Mouse (Mus musculus): Measurements from ENCODE around the gene Moap1. TPM values are rescaled to one million over a fixed set of nuclear protein-coding genes. Genes with fewer than 3 reads are reported as not detected.

Gene Moap1
- polyA plus RNA-seq, 1 experiment from 2014 or later: 25.9 TPM

DNA sequence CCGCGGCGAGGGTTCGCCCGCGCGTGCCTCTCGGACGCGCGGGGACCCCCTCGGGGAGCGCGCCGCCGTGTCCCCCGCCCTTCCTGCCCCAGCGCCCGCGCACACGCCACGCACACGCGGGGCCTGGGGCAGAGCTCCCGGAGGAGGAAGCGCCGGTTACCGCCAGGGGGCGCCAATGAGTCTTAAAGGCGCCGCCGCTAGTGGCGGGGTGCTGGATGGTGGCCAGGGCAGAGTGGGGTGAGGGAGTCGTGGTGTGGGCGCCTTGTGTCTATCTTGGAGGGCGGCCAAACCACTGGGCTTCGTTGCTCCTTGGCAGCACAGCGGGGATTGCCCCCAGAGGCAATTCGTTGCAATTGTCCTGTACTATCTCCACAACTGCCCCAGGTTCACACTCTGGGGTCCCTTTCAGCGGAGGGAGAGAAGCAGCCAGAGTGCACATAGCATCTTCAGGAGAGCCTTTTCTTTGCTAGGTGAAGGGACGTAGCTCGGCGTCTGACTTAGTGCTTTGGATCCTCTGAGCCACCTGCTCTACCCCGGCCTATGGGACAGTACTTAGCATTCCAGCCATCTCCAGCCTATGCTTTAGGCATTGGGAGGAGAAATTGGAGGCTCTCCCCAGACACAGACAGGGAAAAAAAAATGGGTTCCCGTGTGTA is 38.1 kb downstream of the Moap1 start:
- no peaks in the 10 kb centered on the region for H3K36me3 ChIP-seq (ENCODE audit: control insufficient read depth, insufficient read depth, low read length)
- H3K9me3 ChIP-seq (ENCODE audit: control insufficient read depth, low read length): no peaks in the 10 kb centered on the region
- peaks cover 25% of the 10 kb centered on the region for H3K4me1 ChIP-seq (ENCODE audit: control insufficient read depth, insufficient read depth, low read length)
- H3K4me3 ChIP-seq (ENCODE audit: low read length): peak overlapping the region; percentile 76
- H3K4me2 ChIP-seq (replicated peaks; ENCODE audit: low read depth, low read length): peak overlapping the region; percentile 93
- peak; percentile 75 for ATAC-seq (ENCODE audit: low FRiP score, low TSS enrichment)
- H3K27me3 ChIP-seq (ENCODE audit: control insufficient read depth, insufficient read depth, low read length): no peaks in the 10 kb centered on the region
- peak overlapping the region; percentile 69 for H3K27ac ChIP-seq (ENCODE audit: low read depth, low read length)
- 2% methylated on average over 45 of the region's 45 CpGs for WGBS
- peak overlapping the region; percentile 85 for H3K9ac ChIP-seq (ENCODE audit: low read depth, low read length)

DNA sequence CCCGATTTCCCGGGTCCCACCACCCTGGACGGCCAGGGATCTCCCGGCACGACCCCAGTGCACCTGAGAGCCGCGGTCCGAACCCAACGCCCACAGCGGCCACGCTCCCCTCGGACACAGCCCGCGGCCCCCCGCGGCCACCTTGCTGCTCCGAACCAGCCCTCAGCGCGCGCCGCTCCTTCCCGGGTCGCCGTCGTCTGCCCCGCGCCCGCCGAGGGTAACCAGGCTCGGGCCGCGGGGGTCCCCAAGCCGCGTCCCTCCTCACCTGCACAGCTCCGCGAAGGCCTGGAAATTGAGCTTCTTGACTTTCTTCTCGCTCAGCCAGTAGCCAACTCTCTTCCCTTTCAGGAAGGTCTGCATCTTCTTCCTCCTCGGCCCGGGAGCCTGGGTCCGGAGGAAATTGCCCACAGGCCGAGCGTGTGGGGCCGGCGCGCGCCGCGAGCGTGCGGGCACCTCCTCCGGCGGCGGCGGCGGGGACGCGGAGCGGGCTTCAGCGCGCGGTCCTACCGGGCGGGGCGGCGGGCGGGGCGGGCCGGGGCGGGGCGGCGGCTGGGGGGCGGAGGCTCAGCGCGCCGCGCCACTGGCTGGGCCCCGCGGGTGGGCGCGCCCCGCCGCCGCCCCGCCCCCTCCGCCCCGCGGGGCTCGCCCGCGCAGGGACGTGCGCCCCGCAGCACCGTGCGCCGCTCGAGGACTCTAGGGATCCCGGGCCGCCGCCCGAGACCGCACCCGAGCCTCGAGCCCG is 38.8 kb downstream of the Moap1 start, which contains the start of gene Itpk1:
TSS of gene Itpk1 (minus strand) at position 474 of the 742 bp plus-strand sequence.
- no peaks in the 10 kb centered on the region for H3K27me3 ChIP-seq (ENCODE audit: control insufficient read depth, insufficient read depth, low read length)
- peak within 1 kb of the TSS; percentile 85 for H3K9ac ChIP-seq (ENCODE audit: low read depth, low read length)
- H3K4me2 ChIP-seq (replicated peaks; ENCODE audit: low read depth, low read length): peak within 1 kb of the TSS; percentile 93
- no peaks in the 10 kb centered on the region for H3K36me3 ChIP-seq (ENCODE audit: control insufficient read depth, insufficient read depth, low read length)
- ATAC-seq (ENCODE audit: low FRiP score, low TSS enrichment): peak; percentile 90
- H3K9me3 ChIP-seq (ENCODE audit: control insufficient read depth, low read length): no peaks in the 10 kb centered on the region
- peak within 1 kb of the TSS; percentile 69 for H3K27ac ChIP-seq (ENCODE audit: low read depth, low read length)
- H3K4me3 ChIP-seq (ENCODE audit: low read length): peak within 1 kb of the TSS; percentile 76
- WGBS: under 1% methylated on average over 92 of the region's 105 CpGs
- H3K4me1 ChIP-seq (ENCODE audit: control insufficient read depth, insufficient read depth, low read length): peaks cover 25% of the 10 kb centered on the region

DNA sequence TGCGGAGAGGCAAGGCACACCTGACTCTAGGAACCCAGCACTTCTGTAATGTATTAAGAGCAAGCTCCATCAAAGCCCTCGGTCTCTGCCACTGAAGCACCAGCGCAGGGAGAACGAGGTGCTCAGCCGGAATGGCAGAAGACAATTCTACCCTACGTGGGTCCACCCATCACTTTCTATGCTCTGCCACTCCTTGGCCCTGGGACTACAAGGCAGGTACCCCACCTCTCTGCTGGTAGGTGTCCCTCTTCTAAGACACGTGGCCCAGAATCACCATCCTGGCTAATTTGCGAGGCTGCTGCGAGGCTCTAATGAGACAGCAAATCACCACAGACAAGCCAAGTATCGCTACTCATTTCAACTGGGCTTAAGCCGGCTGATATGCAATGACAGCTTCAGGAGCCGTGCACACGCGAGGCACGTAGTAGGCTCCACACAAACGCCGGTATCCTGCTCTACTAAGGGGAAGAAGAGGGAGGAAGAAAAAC is 39.5 kb downstream of the Moap1 start:
- Histone ChIP-seq H3K27ac (ENCODE audit: low read depth, low read length) (no peak overlapping the region), H3K27me3 (ENCODE audit: control insufficient read depth, insufficient read depth, low read length) (no peaks in the 10 kb centered on the region), H3K4me1 (ENCODE audit: control insufficient read depth, insufficient read depth, low read length) (peaks cover 27% of the 10 kb centered on the region), H3K9me3 (ENCODE audit: control insufficient read depth, low read length) (no peaks in the 10 kb centered on the region), H3K36me3 (ENCODE audit: control insufficient read depth, insufficient read depth, low read length) (no peaks in the 10 kb centered on the region), H3K4me3 (ENCODE audit: low read length) (peak overlapping the region; percentile 76), H3K4me2 (replicated peaks; ENCODE audit: low read depth, low read length) (peak overlapping the region; percentile 93), H3K9ac (ENCODE audit: low read depth, low read length) (peak overlapping the region; percentile 85)
- no peak for ATAC-seq (ENCODE audit: low FRiP score, low TSS enrichment)
- WGBS: 6% methylated on average over 16 of the region's 17 CpGs

DNA sequence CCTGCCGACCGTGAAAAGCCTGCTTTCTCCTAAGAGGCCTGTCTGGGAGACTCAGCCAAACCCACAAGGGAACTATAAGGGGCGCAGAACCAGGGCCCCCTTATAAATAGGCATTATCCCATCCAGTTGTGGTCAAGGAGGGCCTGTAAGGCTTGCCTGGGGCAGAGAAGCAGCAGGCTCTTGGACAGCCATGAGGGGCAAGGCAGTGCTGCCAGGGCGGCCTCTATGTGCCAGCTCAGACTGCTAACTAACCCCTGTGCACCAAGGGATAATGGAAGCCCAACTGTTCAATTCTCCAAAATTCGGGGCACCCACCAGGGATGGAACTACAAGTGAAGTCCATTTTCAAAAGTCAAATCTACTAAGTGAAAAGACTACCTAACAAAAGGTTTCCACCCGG is 40.0 kb downstream of the Moap1 start:
- Histone ChIP-seq H3K9ac (ENCODE audit: low read depth, low read length) (peak overlapping the region; percentile 48; the same call in 1 of the 2 replicates), H3K27me3 (ENCODE audit: control insufficient read depth, insufficient read depth, low read length) (no peaks in the 10 kb centered on the region), H3K27ac (ENCODE audit: low read depth, low read length) (no peak overlapping the region), H3K4me3 (ENCODE audit: low read length) (peak overlapping the region; percentile 76), H3K36me3 (ENCODE audit: control insufficient read depth, insufficient read depth, low read length) (no peaks in the 10 kb centered on the region), H3K4me1 (ENCODE audit: control insufficient read depth, insufficient read depth, low read length) (peaks cover 30% of the 10 kb centered on the region), H3K9me3 (ENCODE audit: control insufficient read depth, low read length) (no peaks in the 10 kb centered on the region), H3K4me2 (replicated peaks; ENCODE audit: low read depth, low read length) (peak overlapping the region; percentile 93)
- no peak for ATAC-seq (ENCODE audit: low FRiP score, low TSS enrichment)
- 47% methylated on average over 6 of the region's 6 CpGs for WGBS

DNA sequence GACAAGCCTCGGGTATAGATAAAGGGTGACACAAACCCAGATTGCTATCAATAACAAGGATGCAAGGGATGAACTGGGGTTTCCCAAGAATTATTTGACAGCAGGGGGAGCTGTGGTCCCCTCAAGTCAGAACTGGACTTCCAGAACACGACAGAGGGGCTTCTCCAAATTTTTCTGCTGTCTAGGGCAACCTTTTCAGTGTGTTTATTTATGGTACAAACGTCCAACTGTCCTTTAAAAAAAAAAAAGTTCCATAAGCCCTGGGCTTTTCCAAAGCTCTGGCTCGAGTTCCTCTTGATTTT is 40.4 kb downstream of the Moap1 start:
- Histone ChIP-seq H3K27me3 (ENCODE audit: control insufficient read depth, insufficient read depth, low read length) (no peaks in the 10 kb centered on the region), H3K9ac (ENCODE audit: low read depth, low read length) (peak overlapping the region; percentile 48; the same call in 1 of the 2 replicates), H3K27ac (ENCODE audit: low read depth, low read length) (no peak overlapping the region), H3K9me3 (ENCODE audit: control insufficient read depth, low read length) (no peaks in the 10 kb centered on the region), H3K4me1 (ENCODE audit: control insufficient read depth, insufficient read depth, low read length) (peaks cover 34% of the 10 kb centered on the region), H3K4me2 (replicated peaks; ENCODE audit: low read depth, low read length) (peak overlapping the region; percentile 93), H3K4me3 (ENCODE audit: low read length) (peak overlapping the region; percentile 76), H3K36me3 (ENCODE audit: control insufficient read depth, insufficient read depth, low read length) (no peaks in the 10 kb centered on the region)
- WGBS: 9% methylated on average over 4 of the region's 4 CpGs
- no peak for ATAC-seq (ENCODE audit: low FRiP score, low TSS enrichment)

DNA sequence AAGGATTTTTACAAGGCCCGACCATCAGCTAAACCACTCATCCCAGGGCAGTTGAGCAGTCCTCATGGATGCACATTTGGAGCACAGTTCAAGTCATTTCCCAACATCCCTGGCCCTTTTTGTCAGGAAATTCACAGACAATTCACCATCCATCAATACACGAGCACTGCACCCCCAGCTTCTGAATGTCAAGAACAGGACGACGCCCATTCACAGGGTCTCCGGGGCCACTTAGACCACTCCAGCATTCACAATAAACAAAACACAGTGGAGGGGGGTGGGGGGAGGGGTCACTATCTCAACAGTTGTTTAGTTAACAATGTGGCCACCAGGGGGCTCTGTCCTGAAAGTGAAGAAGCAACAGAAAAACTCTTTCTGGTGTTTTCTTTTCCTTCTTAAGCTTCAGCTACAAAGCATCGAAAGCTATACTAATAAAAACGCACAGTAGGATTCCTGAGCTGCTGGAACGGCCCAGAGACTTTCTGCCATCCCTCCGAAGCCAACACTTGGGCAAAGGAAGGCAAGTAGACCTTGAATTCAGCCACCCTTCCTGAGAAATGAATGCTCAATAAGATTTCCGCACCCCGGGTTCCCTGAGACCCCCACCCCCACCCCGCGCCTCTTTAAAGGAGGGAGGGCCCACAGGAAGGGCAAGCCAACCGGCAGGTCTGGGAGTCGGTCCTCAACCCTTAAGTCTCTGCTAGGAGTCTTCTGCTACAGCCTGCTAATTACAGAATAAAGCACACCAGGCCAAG is 40.9 kb downstream of the Moap1 start:
- ATAC-seq (ENCODE audit: low FRiP score, low TSS enrichment): no peak
- no peak overlapping the region; the same call in 1 of the 2 replicates for H3K9ac ChIP-seq (ENCODE audit: low read depth, low read length)
- peak overlapping the region; percentile 25 for H3K4me3 ChIP-seq (ENCODE audit: low read length)
- no peaks in the 10 kb centered on the region for H3K36me3 ChIP-seq (ENCODE audit: control insufficient read depth, insufficient read depth, low read length)
- H3K4me2 ChIP-seq (replicated peaks; ENCODE audit: low read depth, low read length): peak overlapping the region; percentile 93
- 5% methylated on average over 15 of the region's 15 CpGs for WGBS
- no peaks in the 10 kb centered on the region for H3K27me3 ChIP-seq (ENCODE audit: control insufficient read depth, insufficient read depth, low read length)
- peaks cover 39% of the 10 kb centered on the region for H3K4me1 ChIP-seq (ENCODE audit: control insufficient read depth, insufficient read depth, low read length)
- no peaks in the 10 kb centered on the region for H3K9me3 ChIP-seq (ENCODE audit: control insufficient read depth, low read length)
- H3K27ac ChIP-seq (ENCODE audit: low read depth, low read length): 0 out of 2 replicates have a peak overlapping the region, but pooled peaks have one; percentile 44

DNA sequence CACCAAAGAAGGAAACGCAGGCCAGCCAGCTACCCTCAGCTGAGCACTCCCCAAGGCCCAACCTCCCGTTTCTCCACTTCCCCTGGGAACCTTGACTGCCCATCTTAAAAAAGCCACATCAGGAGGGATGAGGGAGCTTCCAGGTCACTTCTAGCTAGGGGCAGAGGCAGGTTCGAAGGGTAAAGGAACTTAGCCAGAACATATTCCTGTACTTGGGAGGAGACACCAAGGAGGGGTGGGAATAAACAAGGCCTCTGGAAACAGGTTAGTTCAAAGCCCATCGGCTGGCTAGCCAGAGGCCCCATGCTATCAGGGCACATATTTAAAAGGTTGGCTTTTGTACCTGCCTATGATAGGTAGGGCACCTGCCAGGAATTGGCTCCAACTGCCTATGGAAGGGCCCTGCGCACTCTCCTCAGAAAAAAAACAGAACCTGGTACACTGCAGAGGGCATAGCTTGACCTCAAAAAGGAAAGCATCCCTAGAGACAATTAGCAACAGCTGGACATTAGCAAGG is 41.7 kb downstream of the Moap1 start:
- WGBS: 87% methylated on average over 5 of the region's 5 CpGs
- no peak for ATAC-seq (ENCODE audit: low FRiP score, low TSS enrichment)
- Histone ChIP-seq H3K27ac (ENCODE audit: low read depth, low read length) (no peak overlapping the region), H3K4me2 (replicated peaks; ENCODE audit: low read depth, low read length) (no peak overlapping the region), H3K9me3 (ENCODE audit: control insufficient read depth, low read length) (no peaks in the 10 kb centered on the region), H3K9ac (ENCODE audit: low read depth, low read length) (no peak overlapping the region), H3K27me3 (ENCODE audit: control insufficient read depth, insufficient read depth, low read length) (no peaks in the 10 kb centered on the region), H3K4me1 (ENCODE audit: control insufficient read depth, insufficient read depth, low read length) (peaks cover 47% of the 10 kb centered on the region), H3K4me3 (ENCODE audit: low read length) (no peak overlapping the region), H3K36me3 (ENCODE audit: control insufficient read depth, insufficient read depth, low read length) (no peaks in the 10 kb centered on the region)

DNA sequence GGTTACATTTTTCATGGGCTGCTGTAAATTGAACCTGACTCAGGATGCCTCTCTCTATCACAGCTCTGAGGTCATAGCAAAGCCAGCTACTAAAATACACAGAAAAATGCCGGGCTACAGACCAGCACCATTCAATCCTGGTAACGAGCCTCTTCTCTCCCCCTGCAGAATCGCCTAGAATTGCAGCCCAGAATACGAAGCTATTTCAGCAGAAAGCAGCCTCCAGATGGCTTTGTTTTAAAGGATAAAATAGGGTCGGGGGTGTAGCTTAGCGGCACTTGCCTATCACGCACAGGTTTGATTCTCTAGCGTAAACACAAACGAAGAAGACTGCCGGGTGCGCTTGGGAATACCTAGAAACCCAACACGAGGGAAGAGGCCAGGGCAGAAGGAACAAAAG is 43.0 kb downstream of the Moap1 start:
- Histone ChIP-seq H3K4me3 (ENCODE audit: low read length) (no peak overlapping the region), H3K4me1 (ENCODE audit: control insufficient read depth, insufficient read depth, low read length) (peaks cover 46% of the 10 kb centered on the region), H3K9me3 (ENCODE audit: control insufficient read depth, low read length) (no peaks in the 10 kb centered on the region), H3K4me2 (replicated peaks; ENCODE audit: low read depth, low read length) (no peak overlapping the region), H3K36me3 (ENCODE audit: control insufficient read depth, insufficient read depth, low read length) (no peaks in the 10 kb centered on the region), H3K27me3 (ENCODE audit: control insufficient read depth, insufficient read depth, low read length) (no peaks in the 10 kb centered on the region), H3K27ac (ENCODE audit: low read depth, low read length) (no peak overlapping the region), H3K9ac (ENCODE audit: low read depth, low read length) (no peak overlapping the region)
- WGBS: 47% methylated on average over 12 of the region's 12 CpGs
- no peak for ATAC-seq (ENCODE audit: low FRiP score, low TSS enrichment)

Data from kidney, embryonic 14.5 days (tissue).